Mouse (Mus musculus): Measurements from ENCODE around the gene Ccdc12. TPM values are rescaled to one million over a fixed set of nuclear protein-coding genes. Genes with fewer than 3 reads are reported as not detected.
"Not testable (repeated sequence)": the region's sequence is repeated elsewhere in the genome, so short reads cannot be mapped to it uniquely, and the experiment has no call there.

The Ccdc12 gene
- total RNA-seq, 2 experiments from 2014 or later: 56.1 to 60.8 TPM

- intact Hi-C loops (cut with DNase I): no loop called here
Observed at GRCm38 (mm10) chr9:110667219-110667836, 11.0 kb downstream of the Ccdc12 start.

GRCm38 (mm10) chr9:110668601-110669293, 12.4 kb downstream of the Ccdc12 start:
- no peak for DNase-seq (ENCODE audit: low spot score in 2 of 2)
- intact Hi-C loops (cut with DNase I): no loop called here

More at GRCm38 (mm10) chr9:110667219-110667836, 11.0 kb downstream of the Ccdc12 start:
- DNase-seq (ENCODE audit: low spot score in 2 of 2): no peak

GRCm38 (mm10) chr9:110669785-110670184, 13.5 kb downstream of the Ccdc12 start:
- intact Hi-C loops (cut with DNase I): no loop called here
- DNase-seq (ENCODE audit: low spot score in 2 of 2): no peak

- intact Hi-C loops (cut with DNase I): no loop called here
Observed at GRCm38 (mm10) chr9:110672462-110673106, 16.3 kb downstream of the Ccdc12 start.

GRCm38 (mm10) chr9:110673107-110673752, 16.9 kb downstream of the Ccdc12 start:
- DNase-seq (ENCODE audit: low spot score in 2 of 2): no peak
- intact Hi-C loops (cut with DNase I): no loop called here

More at GRCm38 (mm10) chr9:110672462-110673106, 16.3 kb downstream of the Ccdc12 start:
- no peak for DNase-seq (ENCODE audit: low spot score in 2 of 2)

GRCm38 (mm10) chr9:110676492-110676911, 20.2 kb downstream of the Ccdc12 start:
- DNase-seq (ENCODE audit: low spot score in 2 of 2): no peak
- intact Hi-C loops (cut with DNase I): no loop called here

GRCm38 (mm10) chr9:110678886-110679285, 22.6 kb downstream of the Ccdc12 start:
- intact Hi-C loops (cut with DNase I): no loop called here
- DNase-seq (ENCODE audit: low spot score in 2 of 2): no peak

GRCm38 (mm10) chr9:110680736-110681507, 24.6 kb downstream of the Ccdc12 start:
- no peak for DNase-seq (ENCODE audit: low spot score in 2 of 2)
- intact Hi-C loops (cut with DNase I): no loop called here

GRCm38 (mm10) chr9:110681817-110682216, 25.5 kb downstream of the Ccdc12 start:
- intact Hi-C loops (cut with DNase I): no loop called here
- no peak for DNase-seq (ENCODE audit: low spot score in 2 of 2)

GRCm38 (mm10) chr9:110682255-110682654, 26.0 kb downstream of the Ccdc12 start:
- no peak for DNase-seq (ENCODE audit: low spot score in 2 of 2)
- intact Hi-C loops (cut with DNase I): no loop called here

GRCm38 (mm10) chr9:110682697-110683096, 26.4 kb downstream of the Ccdc12 start:
- DNase-seq (ENCODE audit: low spot score in 2 of 2); intact Hi-C loops (cut with DNase I): not testable (repeated sequence)

GRCm38 (mm10) chr9:110683574-110684099, 27.3 kb downstream of the Ccdc12 start:
- intact Hi-C loops (cut with DNase I): no loop called here
- no peak for DNase-seq (ENCODE audit: low spot score in 2 of 2)

GRCm38 (mm10) chr9:110684100-110684831, 28.0 kb downstream of the Ccdc12 start:
- DNase-seq (ENCODE audit: low spot score in 2 of 2): peak; percentile 66 to 68
- intact Hi-C loops (cut with DNase I): no loop called here

GRCm38 (mm10) chr9:110685187-110685586, 28.9 kb downstream of the Ccdc12 start:
- intact Hi-C loops (cut with DNase I): loop anchor here (5.0 kb wide), 1 partner anchor 33 kb away; the partner anchor contains the start of gene Nbeal2
- no peak for DNase-seq (ENCODE audit: low spot score in 2 of 2)

- DNase-seq (ENCODE audit: low spot score in 2 of 2): no peak
- intact Hi-C loops (cut with DNase I): loop anchor here (5.0 kb wide), 1 partner anchor 33 kb away; the partner anchor contains the start of gene Nbeal2
Observed at GRCm38 (mm10) chr9:110685591-110685990, 29.3 kb downstream of the Ccdc12 start.

- DNase-seq (ENCODE audit: low spot score in 2 of 2): no peak
- intact Hi-C loops (cut with DNase I): loop anchor here (5.0 kb wide), 1 partner anchor 34 kb away; the partner anchor contains the start of gene Nbeal2
Observed at GRCm38 (mm10) chr9:110686472-110686871, 30.2 kb downstream of the Ccdc12 start.

GRCm38 (mm10) chr9:110687061-110687460, 30.8 kb downstream of the Ccdc12 start:
- DNase-seq (ENCODE audit: low spot score in 2 of 2): no peak
- intact Hi-C loops (cut with DNase I): loop anchor here (5.0 kb wide), 1 partner anchor 35 kb away; the partner anchor contains the start of gene Nbeal2

- intact Hi-C loops (cut with DNase I): loop anchor here (5.0 kb wide), 1 partner anchor 36 kb away; the partner anchor contains the start of gene Nbeal2
- no peak for DNase-seq (ENCODE audit: low spot score in 2 of 2)
Observed at GRCm38 (mm10) chr9:110687846-110688245, 31.5 kb downstream of the Ccdc12 start.
